Mouse (Mus musculus): Measurements from ENCODE around the gene Kif26b.

DNA sequence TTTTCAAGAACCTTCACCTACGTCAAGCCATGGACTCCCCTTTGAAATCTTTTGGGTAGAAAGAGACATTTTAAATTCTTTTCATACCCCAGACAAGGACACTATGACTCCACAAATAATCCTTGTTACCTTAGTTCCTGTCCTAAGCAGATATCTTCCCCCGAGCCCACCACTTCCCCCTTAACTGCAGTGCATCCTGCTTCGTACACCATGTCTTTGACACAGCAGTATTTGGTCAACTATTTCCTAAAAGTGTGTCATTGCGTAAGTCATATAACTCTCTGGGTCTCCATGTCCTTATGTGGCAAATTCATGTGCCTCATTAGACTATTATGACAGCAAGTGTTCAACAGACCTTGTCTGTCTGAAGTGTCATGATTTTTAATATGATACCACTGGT lies 337.8 kb downstream of the Kif26b start:
- TF ChIP-seq CTCF (IDR thresholded peaks at IDR 0.05; ENCODE audit: low read depth, low read length) (no peak), POLR2A (IDR thresholded peaks at IDR 0.05; ENCODE audit: borderline replicate concordance, low read depth, low read length) (no peak)
